8 mouse cellular contexts compared by ENCODE assay signal in the genomic region with DNA sequence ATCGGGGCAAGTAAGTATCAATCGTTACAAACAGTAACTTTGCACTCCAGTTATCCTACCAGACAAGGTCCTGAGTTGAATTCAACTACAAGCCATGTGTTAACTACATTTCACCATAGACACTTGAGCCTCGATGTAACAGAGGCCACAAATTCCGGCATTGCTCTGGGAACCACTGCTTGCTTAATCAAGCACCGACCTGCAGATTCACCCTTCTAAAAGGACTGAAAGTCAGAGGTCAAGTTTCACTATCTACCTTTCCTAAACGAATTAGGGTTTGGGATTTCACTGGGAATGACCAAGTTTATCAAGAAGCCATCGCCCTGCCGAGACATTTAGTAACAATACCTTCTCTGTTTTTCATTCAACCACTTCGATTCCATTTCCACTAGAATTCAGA. TPM values are rescaled to one million over a fixed set of nuclear protein-coding genes. Genes with fewer than 3 reads are reported as not detected.
A peak's percentile ranks its signal among the peaks of the same experiment; 100 is the strongest.
DNase-seq lines count a peak whose midpoint lies in the region; ATAC-seq lines count a peak whose summit lies in the region.

No protein-coding gene starts in this region.

- no peaks in the 10 kb centered on the region for H3K27me3 ChIP-seq in kidney, embryonic 14.5 days (ENCODE audit: control insufficient read depth, insufficient read depth, low read length)
- H3K27me3 ChIP-seq in embryonic facial prominence, embryonic 10.5 days (replicated peaks; ENCODE audit: low read depth, poor library complexity, severe bottlenecking), result no peaks in the 10 kb centered on the region
- H3K27me3 ChIP-seq in intestine, embryonic 14.5 days (replicated peaks; ENCODE audit: control insufficient read depth, insufficient read depth, low read length), result no peaks in the 10 kb centered on the region
- H3K27me3 ChIP-seq in neural tube, embryonic 12.5 days (replicated peaks), result no peaks in the 10 kb centered on the region

- H3K9me3 ChIP-seq in kidney, embryonic 14.5 days (ENCODE audit: control insufficient read depth, low read length), result no peaks in the 10 kb centered on the region
- no peaks in the 10 kb centered on the region for H3K9me3 ChIP-seq in embryonic facial prominence, embryonic 10.5 days
- no peaks in the 10 kb centered on the region for H3K9me3 ChIP-seq in intestine, embryonic 14.5 days (ENCODE audit: control insufficient read depth, low read length)
- no peaks in the 10 kb centered on the region for H3K9me3 ChIP-seq in neural tube, embryonic 12.5 days

- no peak for ATAC-seq in kidney, embryonic 14.5 days (ENCODE audit: low FRiP score, low TSS enrichment)
- ATAC-seq in intestine, embryonic 14.5 days (replicated peaks; ENCODE audit: low FRiP score, low TSS enrichment, low read depth), result no peak
- no peak for ATAC-seq in neural tube, embryonic 12.5 days (ENCODE audit: low FRiP score, low read depth)

- no peaks in the 10 kb centered on the region; the same call in 1 of the 2 replicates for H3K36me3 ChIP-seq in kidney, embryonic 14.5 days (ENCODE audit: control insufficient read depth, insufficient read depth, low read length)
- H3K36me3 ChIP-seq in embryonic facial prominence, embryonic 10.5 days (replicated peaks), result peaks cover 32% of the 10 kb centered on the region
- H3K36me3 ChIP-seq in intestine, embryonic 14.5 days (ENCODE audit: control insufficient read depth, insufficient read depth, low read length), result 0 out of 2 replicates have a peak, but pooled peaks cover 1% of the 10 kb centered on the region
- H3K36me3 ChIP-seq in neural tube, embryonic 12.5 days, result 0 out of 2 replicates have a peak, but pooled peaks cover 1% of the 10 kb centered on the region

- H3K27ac ChIP-seq in kidney, embryonic 14.5 days (ENCODE audit: low read depth, low read length), result no peak overlapping the region
- no peak overlapping the region for H3K27ac ChIP-seq in embryonic facial prominence, embryonic 10.5 days (replicated peaks)
- no peak overlapping the region for H3K27ac ChIP-seq in intestine, embryonic 14.5 days (ENCODE audit: low read depth)
- no peak overlapping the region for H3K27ac ChIP-seq in neural tube, embryonic 12.5 days

- 45% methylated on average over 9 of the region's 9 CpGs for WGBS in kidney, embryonic 14.5 days
- 56% methylated on average over 9 of the region's 9 CpGs for WGBS in embryonic facial prominence, embryonic 10.5 days
- 38% methylated on average over 9 of the region's 9 CpGs for WGBS in intestine, embryonic 14.5 days
- 61% methylated on average over 9 of the region's 9 CpGs for WGBS in neural tube, embryonic 12.5 days

- peak overlapping the region; percentile 71 for H3K4me2 ChIP-seq in kidney, embryonic 14.5 days (replicated peaks; ENCODE audit: low read depth, low read length)
- H3K4me2 ChIP-seq in intestine, embryonic 14.5 days (ENCODE audit: low read length), result peak overlapping the region; percentile 62
- H3K4me2 ChIP-seq in neural tube, embryonic 12.5 days (replicated peaks), result peak overlapping the region; percentile 95

- peak overlapping the region; percentile 97 for H3K4me3 ChIP-seq in kidney, embryonic 14.5 days (ENCODE audit: low read length)
- peak overlapping the region; percentile 98 for H3K4me3 ChIP-seq in embryonic facial prominence, embryonic 10.5 days
- H3K4me3 ChIP-seq in intestine, embryonic 14.5 days (ENCODE audit: low read depth, low read length), result peak overlapping the region; percentile 95
- H3K4me3 ChIP-seq in neural tube, embryonic 12.5 days, result peak overlapping the region; percentile 94

- no peak for DNase-seq in kidney, postnatal 4 days
- no peak for DNase-seq in embryonic facial prominence, embryonic 10.5 days (ENCODE audit: low spot score)
- DNase-seq in intestine, embryonic 14.5 days (ENCODE audit: low spot score), result no peak
- no peak for DNase-seq in cerebellum, adult 11-12 months
- DNase-seq in layer of hippocampus, postnatal 10 days (ENCODE audit: low spot score in 2 of 2), result no peak
- no peak for DNase-seq in right cerebral cortex, postnatal 4 days

- peak overlapping the region; percentile 96; the same call in 1 of the 2 replicates for H3K9ac ChIP-seq in kidney, embryonic 14.5 days (ENCODE audit: low read depth, low read length)
- peak overlapping the region; percentile 85 for H3K9ac ChIP-seq in intestine, embryonic 14.5 days (ENCODE audit: low read length)
- peak overlapping the region; percentile 92 for H3K9ac ChIP-seq in neural tube, embryonic 12.5 days

- H3K4me1 ChIP-seq in kidney, embryonic 14.5 days (ENCODE audit: control insufficient read depth, insufficient read depth, low read length), result peaks cover 14% of the 10 kb centered on the region
- H3K4me1 ChIP-seq in embryonic facial prominence, embryonic 10.5 days, result peaks cover 32% of the 10 kb centered on the region
- peaks cover 32% of the 10 kb centered on the region for H3K4me1 ChIP-seq in intestine, embryonic 14.5 days (replicated peaks; ENCODE audit: control insufficient read depth, insufficient read depth, low read length)
- H3K4me1 ChIP-seq in neural tube, embryonic 12.5 days, result peaks cover 26% of the 10 kb centered on the region

RNA-seq across cellular contexts. Expression of a gene that starts 2.0 kb away (rescaled TPM):
- polyA plus RNA-seq in kidney, embryonic 14.5 days (2014; fragmentation: Nextera tagmentation; extraction: Ambion mirVana), result 19.5 and 26.8 TPM in 2 replicates
- polyA plus RNA-seq in embryonic facial prominence, embryonic 10.5 days (2016; fragmentation: Nextera tagmentation; extraction: Ambion mirVana), result 15.8 and 16.7 TPM in 2 replicates
- 46.3 and 54.4 TPM in 2 replicates for polyA plus RNA-seq in intestine, embryonic 14.5 days (2014; fragmentation: Nextera tagmentation; extraction: Ambion mirVana)
- 21.5 and 24.0 TPM in 2 replicates for polyA plus RNA-seq in neural tube, embryonic 12.5 days (2016; fragmentation: Nextera tagmentation; extraction: Ambion mirVana)
- total RNA-seq in layer of hippocampus, postnatal 10 days (2021), result 10 to 100 TPM; 80.9 to 81.9 TPM

RNA-seq across cellular contexts. Expression of a gene that starts 40.9 kb away (rescaled TPM):
- 41.8 and 46.3 TPM in 2 replicates for polyA plus RNA-seq in kidney, embryonic 14.5 days (2014; fragmentation: Nextera tagmentation; extraction: Ambion mirVana)
- 30.5 and 30.7 TPM in 2 replicates for polyA plus RNA-seq in embryonic facial prominence, embryonic 10.5 days (2016; fragmentation: Nextera tagmentation; extraction: Ambion mirVana)
- polyA plus RNA-seq in intestine, embryonic 14.5 days (2014; fragmentation: Nextera tagmentation; extraction: Ambion mirVana), result 34.4 and 35.3 TPM in 2 replicates
- 30.0 and 31.5 TPM in 2 replicates for polyA plus RNA-seq in neural tube, embryonic 12.5 days (2016; fragmentation: Nextera tagmentation; extraction: Ambion mirVana)
- 10 to 100 TPM; 26.2 to 28.6 TPM for total RNA-seq in layer of hippocampus, postnatal 10 days (2021)
